22 mouse cellular contexts compared by ENCODE assay signal in the genomic region with DNA sequence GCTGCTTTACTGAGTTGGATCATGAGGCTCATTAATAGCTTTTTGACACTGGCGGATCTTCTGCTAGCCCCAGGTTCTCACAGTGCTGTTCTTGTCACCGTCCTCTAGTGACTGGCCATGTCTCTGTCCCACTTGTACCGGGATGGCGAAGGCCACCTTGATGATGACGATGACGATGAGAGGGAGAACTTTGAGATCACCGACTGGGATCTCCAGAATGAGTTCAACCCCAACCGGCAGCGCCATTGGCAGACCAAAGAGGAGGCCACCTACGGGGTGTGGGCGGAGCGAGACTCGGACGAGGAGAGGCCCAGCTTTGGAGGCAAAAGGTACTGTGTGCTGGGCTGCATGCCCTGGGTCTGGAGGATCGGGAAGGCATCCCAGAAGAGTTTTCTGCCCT. TPM values are rescaled to one million over a fixed set of nuclear protein-coding genes. Genes with fewer than 3 reads are reported as not detected.
A peak's percentile ranks its signal among the peaks of the same experiment; 100 is the strongest.
DNase-seq lines count a peak whose midpoint lies in the region; ATAC-seq lines count a peak whose summit lies in the region.
"Had no signal": no experiment of that assay in that cellular context is flagged by ENCODE, and none has a peak within 500 bp of the region (broad histone marks: within the 10 kb centered on the region; RNA-seq: fewer than 3 reads in every experiment).

No protein-coding gene starts in this region.

- H3K9me3 ChIP-seq in forebrain, embryonic 13.5 days (replicated peaks) = no peaks in the 10 kb centered on the region
- H3K9me3 ChIP-seq in forebrain, embryonic 11.5 days (ENCODE audit: control insufficient read depth, low read length) = no peaks in the 10 kb centered on the region
- H3K9me3 ChIP-seq in midbrain, embryonic 10.5 days (replicated peaks) = no peaks in the 10 kb centered on the region
- H3K9me3 ChIP-seq in midbrain, embryonic 14.5 days (ENCODE audit: control insufficient read depth, low read length) = no peaks in the 10 kb centered on the region
- no peaks in the 10 kb centered on the region for H3K9me3 ChIP-seq in neural tube, embryonic 13.5 days
- H3K9me3 ChIP-seq in neural tube, embryonic 15.5 days (replicated peaks) = no peaks in the 10 kb centered on the region
- H3K9me3 ChIP-seq in heart, embryonic 12.5 days (replicated peaks) = no peaks in the 10 kb centered on the region
- H3K9me3 ChIP-seq: forebrain, embryonic 15.5 days; heart, embryonic 10.5 days; heart, embryonic 15.5 days; hindbrain, embryonic 10.5 days had no signal

- H3K36me3 ChIP-seq in forebrain, embryonic 13.5 days (ENCODE audit: poor library complexity, severe bottlenecking) = peaks cover 54% of the 10 kb centered on the region
- peaks cover 17% of the 10 kb centered on the region for H3K36me3 ChIP-seq in forebrain, embryonic 11.5 days (ENCODE audit: control insufficient read depth, insufficient read depth, low read length)
- peaks cover 56% of the 10 kb centered on the region for H3K36me3 ChIP-seq in midbrain, embryonic 10.5 days
- H3K36me3 ChIP-seq in midbrain, embryonic 14.5 days (ENCODE audit: control insufficient read depth, insufficient read depth, low read length) = peaks cover 49% of the 10 kb centered on the region
- peaks cover 51% of the 10 kb centered on the region for H3K36me3 ChIP-seq in neural tube, embryonic 13.5 days
- H3K36me3 ChIP-seq in neural tube, embryonic 15.5 days = peaks cover 46% of the 10 kb centered on the region
- H3K36me3 ChIP-seq in heart, embryonic 12.5 days = peaks cover 54% of the 10 kb centered on the region

- no peak for ATAC-seq in forebrain, embryonic 13.5 days
- no peak for ATAC-seq in forebrain, embryonic 11.5 days (replicated peaks; ENCODE audit: low FRiP score)
- ATAC-seq in midbrain, embryonic 14.5 days (ENCODE audit: low FRiP score, low TSS enrichment) = no peak
- no peak for ATAC-seq in neural tube, embryonic 13.5 days (ENCODE audit: low read depth)
- ATAC-seq in neural tube, embryonic 15.5 days (ENCODE audit: low FRiP score) = no peak
- no peak for ATAC-seq in heart, embryonic 12.5 days (ENCODE audit: insufficient number of reproducible peaks, low FRiP score)
- ATAC-seq: CD4-positive, CD25-positive, alpha-beta regulatory T cell, adult 4 months; forebrain, embryonic 15.5 days had no signal

- no peak overlapping the region for H3K27ac ChIP-seq in forebrain, embryonic 13.5 days
- no peak overlapping the region for H3K27ac ChIP-seq in forebrain, embryonic 11.5 days (ENCODE audit: low read depth, low read length)
- no peak overlapping the region for H3K27ac ChIP-seq in midbrain, embryonic 10.5 days (replicated peaks)
- H3K27ac ChIP-seq in midbrain, embryonic 14.5 days (replicated peaks; ENCODE audit: low read depth, low read length) = no peak overlapping the region
- H3K27ac ChIP-seq in neural tube, embryonic 13.5 days (replicated peaks) = no peak overlapping the region
- H3K27ac ChIP-seq in neural tube, embryonic 15.5 days (replicated peaks) = no peak overlapping the region
- no peak overlapping the region for H3K27ac ChIP-seq in heart, embryonic 12.5 days (ENCODE audit: poor library complexity, severe bottlenecking)
- H3K27ac ChIP-seq: forebrain, embryonic 15.5 days; heart, embryonic 10.5 days; heart, embryonic 15.5 days; hindbrain, embryonic 10.5 days; hindbrain, embryonic 14.5 days had no signal

- H3K27me3 ChIP-seq in forebrain, embryonic 13.5 days = no peaks in the 10 kb centered on the region
- no peaks in the 10 kb centered on the region for H3K27me3 ChIP-seq in forebrain, embryonic 11.5 days (ENCODE audit: control insufficient read depth, insufficient read depth, low read length)
- no peaks in the 10 kb centered on the region for H3K27me3 ChIP-seq in midbrain, embryonic 10.5 days (ENCODE audit: low read depth, poor library complexity, severe bottlenecking)
- H3K27me3 ChIP-seq in midbrain, embryonic 14.5 days (ENCODE audit: control insufficient read depth, insufficient read depth, low read length) = no peaks in the 10 kb centered on the region
- no peaks in the 10 kb centered on the region for H3K27me3 ChIP-seq in neural tube, embryonic 13.5 days
- no peaks in the 10 kb centered on the region for H3K27me3 ChIP-seq in neural tube, embryonic 15.5 days (replicated peaks)
- H3K27me3 ChIP-seq in heart, embryonic 12.5 days (replicated peaks) = no peaks in the 10 kb centered on the region
- H3K27me3 ChIP-seq: forebrain, embryonic 15.5 days; heart, embryonic 15.5 days had no signal

- H3K4me1 ChIP-seq in forebrain, embryonic 13.5 days = peaks cover 21% of the 10 kb centered on the region
- H3K4me1 ChIP-seq in forebrain, embryonic 11.5 days (replicated peaks; ENCODE audit: control insufficient read depth, insufficient read depth, low read length) = peaks cover 7% of the 10 kb centered on the region; the same call in 1 of the 2 replicates
- peaks cover 32% of the 10 kb centered on the region for H3K4me1 ChIP-seq in midbrain, embryonic 10.5 days
- peaks cover 12% of the 10 kb centered on the region for H3K4me1 ChIP-seq in midbrain, embryonic 14.5 days (ENCODE audit: control insufficient read depth, insufficient read depth, low read length)
- H3K4me1 ChIP-seq in neural tube, embryonic 13.5 days (replicated peaks) = peaks cover 25% of the 10 kb centered on the region
- H3K4me1 ChIP-seq in neural tube, embryonic 15.5 days = peaks cover 30% of the 10 kb centered on the region
- peaks cover 23% of the 10 kb centered on the region for H3K4me1 ChIP-seq in heart, embryonic 12.5 days (replicated peaks)

- H3K4me2 ChIP-seq in forebrain, embryonic 13.5 days = peak overlapping the region; percentile 78; the same call in 1 of the 2 replicates
- no peak overlapping the region for H3K4me2 ChIP-seq in forebrain, embryonic 11.5 days (ENCODE audit: low read depth, low read length, severe bottlenecking)
- no peak overlapping the region for H3K4me2 ChIP-seq in midbrain, embryonic 14.5 days (ENCODE audit: low read length)
- no peak overlapping the region for H3K4me2 ChIP-seq in neural tube, embryonic 13.5 days
- no peak overlapping the region for H3K4me2 ChIP-seq in neural tube, embryonic 15.5 days
- H3K4me2 ChIP-seq in heart, embryonic 12.5 days = no peak overlapping the region

- no peak overlapping the region for H3K9ac ChIP-seq in forebrain, embryonic 13.5 days
- H3K9ac ChIP-seq in forebrain, embryonic 11.5 days (ENCODE audit: low read length) = no peak overlapping the region
- no peak overlapping the region for H3K9ac ChIP-seq in midbrain, embryonic 14.5 days (replicated peaks; ENCODE audit: low read length)
- H3K9ac ChIP-seq in neural tube, embryonic 13.5 days = 0 out of 2 replicates have a peak overlapping the region, but pooled peaks have one; percentile 3
- H3K9ac ChIP-seq in neural tube, embryonic 15.5 days (replicated peaks) = no peak overlapping the region
- no peak overlapping the region for H3K9ac ChIP-seq in heart, embryonic 12.5 days
- H3K9ac ChIP-seq: forebrain, embryonic 15.5 days; heart, embryonic 15.5 days had no signal

- H3K4me3 ChIP-seq in forebrain, embryonic 13.5 days = no peak overlapping the region
- no peak overlapping the region for H3K4me3 ChIP-seq in forebrain, embryonic 11.5 days (ENCODE audit: low read depth, low read length)
- 0 out of 2 replicates have a peak overlapping the region, but pooled peaks have one; percentile 100 for H3K4me3 ChIP-seq in midbrain, embryonic 10.5 days
- no peak overlapping the region for H3K4me3 ChIP-seq in midbrain, embryonic 14.5 days (replicated peaks; ENCODE audit: low read depth, low read length)
- H3K4me3 ChIP-seq in neural tube, embryonic 13.5 days = no peak overlapping the region
- no peak overlapping the region for H3K4me3 ChIP-seq in neural tube, embryonic 15.5 days (replicated peaks)
- H3K4me3 ChIP-seq in heart, embryonic 12.5 days = no peak overlapping the region

- WGBS in forebrain, embryonic 13.5 days = 91% methylated on average over 15 of the region's 15 CpGs
- 93% methylated on average over 15 of the region's 15 CpGs for WGBS in forebrain, embryonic 11.5 days
- WGBS in midbrain, embryonic 10.5 days = 93% methylated on average over 15 of the region's 15 CpGs
- WGBS in midbrain, embryonic 14.5 days = 90% methylated on average over 15 of the region's 15 CpGs
- 92% methylated on average over 15 of the region's 15 CpGs for WGBS in neural tube, embryonic 13.5 days
- WGBS in neural tube, embryonic 15.5 days = 92% methylated on average over 15 of the region's 15 CpGs
- WGBS in heart, embryonic 12.5 days = 92% methylated on average over 15 of the region's 15 CpGs

- no peak for DNase-seq in forebrain, embryonic 11.5 days (ENCODE audit: low spot score)
- no peak for DNase-seq in midbrain, embryonic 10.5 days (ENCODE audit: low spot score)
- DNase-seq in midbrain, embryonic 14.5 days = no peak
- DNase-seq: adrenal gland, postnatal 10 days; B cell, adult 2 months; cerebellum, adult 18-20 months; cerebellum, adult 9-11 months; cerebellum, postnatal 36 days; gastrocnemius, postnatal 36 days; heart, adult 18-20 months; heart, postnatal 14 days had no signal

RNA-seq across cellular contexts. Expression of a gene that starts 1.7 kb away (rescaled TPM):
- polyA plus RNA-seq in forebrain, embryonic 13.5 days (2015; fragmentation: Nextera tagmentation; extraction: Ambion mirVana) = 29.9 and 35.7 TPM in 2 replicates
- 32.5 and 33.7 TPM in 2 replicates for polyA plus RNA-seq in forebrain, embryonic 11.5 days (2014; fragmentation: Nextera tagmentation; extraction: Ambion mirVana)
- 43.0 and 47.6 TPM in 2 replicates for polyA plus RNA-seq in midbrain, embryonic 10.5 days (2016; fragmentation: Nextera tagmentation; extraction: Ambion mirVana)
- 29.1 and 29.9 TPM in 2 replicates for polyA plus RNA-seq in midbrain, embryonic 14.5 days (2014; fragmentation: Nextera tagmentation; extraction: Ambion mirVana)
- 29.7 and 34.2 TPM in 2 replicates for polyA plus RNA-seq in neural tube, embryonic 13.5 days (2015; fragmentation: Nextera tagmentation; extraction: Ambion mirVana)
- 29.7 and 31.0 TPM in 2 replicates for polyA plus RNA-seq in neural tube, embryonic 15.5 days (2015; fragmentation: Nextera tagmentation; extraction: Ambion mirVana)
- 21.6 and 22.3 TPM in 2 replicates for polyA plus RNA-seq in heart, embryonic 12.5 days (2016; fragmentation: Nextera tagmentation; extraction: Ambion mirVana)

RNA-seq across cellular contexts. Expression of a gene that starts 15.0 kb away (rescaled TPM):
- 47.3 and 57.6 TPM in 2 replicates for polyA plus RNA-seq in forebrain, embryonic 13.5 days (2015; fragmentation: Nextera tagmentation; extraction: Ambion mirVana)
- 46.1 and 52.2 TPM in 2 replicates for polyA plus RNA-seq in forebrain, embryonic 11.5 days (2014; fragmentation: Nextera tagmentation; extraction: Ambion mirVana)
- polyA plus RNA-seq in midbrain, embryonic 10.5 days (2016; fragmentation: Nextera tagmentation; extraction: Ambion mirVana) = 48.7 and 51.0 TPM in 2 replicates
- 52.4 and 68.6 TPM in 2 replicates for polyA plus RNA-seq in midbrain, embryonic 14.5 days (2014; fragmentation: Nextera tagmentation; extraction: Ambion mirVana)
- polyA plus RNA-seq in neural tube, embryonic 13.5 days (2015; fragmentation: Nextera tagmentation; extraction: Ambion mirVana) = 53.9 and 54.4 TPM in 2 replicates
- polyA plus RNA-seq in neural tube, embryonic 15.5 days (2015; fragmentation: Nextera tagmentation; extraction: Ambion mirVana) = 57.5 and 61.9 TPM in 2 replicates
- polyA plus RNA-seq in heart, embryonic 12.5 days (2016; fragmentation: Nextera tagmentation; extraction: Ambion mirVana) = 23.8 and 25.2 TPM in 2 replicates

RNA-seq across cellular contexts. Expression of a gene that starts 15.0 kb away (rescaled TPM):
- polyA plus RNA-seq in forebrain, embryonic 13.5 days (2015; fragmentation: Nextera tagmentation; extraction: Ambion mirVana) = 28.9 and 33.0 TPM in 2 replicates
- 32.9 and 35.4 TPM in 2 replicates for polyA plus RNA-seq in forebrain, embryonic 11.5 days (2014; fragmentation: Nextera tagmentation; extraction: Ambion mirVana)
- polyA plus RNA-seq in midbrain, embryonic 10.5 days (2016; fragmentation: Nextera tagmentation; extraction: Ambion mirVana) = 35.9 and 43.0 TPM in 2 replicates
- 42.0 and 47.4 TPM in 2 replicates for polyA plus RNA-seq in midbrain, embryonic 14.5 days (2014; fragmentation: Nextera tagmentation; extraction: Ambion mirVana)
- polyA plus RNA-seq in neural tube, embryonic 13.5 days (2015; fragmentation: Nextera tagmentation; extraction: Ambion mirVana) = 37.6 and 37.8 TPM in 2 replicates
- polyA plus RNA-seq in neural tube, embryonic 15.5 days (2015; fragmentation: Nextera tagmentation; extraction: Ambion mirVana) = 37.4 and 38.2 TPM in 2 replicates
- polyA plus RNA-seq in heart, embryonic 12.5 days (2016; fragmentation: Nextera tagmentation; extraction: Ambion mirVana) = 19.0 and 20.2 TPM in 2 replicates

RNA-seq across cellular contexts. Expression of a gene that starts 28.0 kb away (rescaled TPM):
- 0.18 and 0.23 TPM in 2 replicates for polyA plus RNA-seq in forebrain, embryonic 13.5 days (2015; fragmentation: Nextera tagmentation; extraction: Ambion mirVana)
- polyA plus RNA-seq in forebrain, embryonic 11.5 days (2014; fragmentation: Nextera tagmentation; extraction: Ambion mirVana) = 0.29 TPM in 1 of 2 replicates, not detected in the other
- 0.26 and 0.34 TPM in 2 replicates for polyA plus RNA-seq in midbrain, embryonic 10.5 days (2016; fragmentation: Nextera tagmentation; extraction: Ambion mirVana)
- polyA plus RNA-seq in midbrain, embryonic 14.5 days (2014; fragmentation: Nextera tagmentation; extraction: Ambion mirVana) = 0.12 and 0.26 TPM in 2 replicates
- polyA plus RNA-seq in neural tube, embryonic 13.5 days (2015; fragmentation: Nextera tagmentation; extraction: Ambion mirVana) = 0.08 and 0.26 TPM in 2 replicates
- 0.13 and 0.22 TPM in 2 replicates for polyA plus RNA-seq in neural tube, embryonic 15.5 days (2015; fragmentation: Nextera tagmentation; extraction: Ambion mirVana)
- 0.10 and 0.24 TPM in 2 replicates for polyA plus RNA-seq in heart, embryonic 12.5 days (2016; fragmentation: Nextera tagmentation; extraction: Ambion mirVana)
- polyA plus RNA-seq: brain, embryonic 14.5 days had no signal

RNA-seq across cellular contexts. Expression of a gene that starts 51.4 kb away (rescaled TPM):
- polyA plus RNA-seq in forebrain, embryonic 13.5 days (2015; fragmentation: Nextera tagmentation; extraction: Ambion mirVana) = 28.4 and 29.8 TPM in 2 replicates
- 30.9 and 34.3 TPM in 2 replicates for polyA plus RNA-seq in forebrain, embryonic 11.5 days (2014; fragmentation: Nextera tagmentation; extraction: Ambion mirVana)
- polyA plus RNA-seq in midbrain, embryonic 10.5 days (2016; fragmentation: Nextera tagmentation; extraction: Ambion mirVana) = 35.9 and 37.0 TPM in 2 replicates
- polyA plus RNA-seq in midbrain, embryonic 14.5 days (2014; fragmentation: Nextera tagmentation; extraction: Ambion mirVana) = 24.7 and 26.4 TPM in 2 replicates
- 28.9 and 29.5 TPM in 2 replicates for polyA plus RNA-seq in neural tube, embryonic 13.5 days (2015; fragmentation: Nextera tagmentation; extraction: Ambion mirVana)
- polyA plus RNA-seq in neural tube, embryonic 15.5 days (2015; fragmentation: Nextera tagmentation; extraction: Ambion mirVana) = 31.4 and 40.2 TPM in 2 replicates
- 34.4 and 36.4 TPM in 2 replicates for polyA plus RNA-seq in heart, embryonic 12.5 days (2016; fragmentation: Nextera tagmentation; extraction: Ambion mirVana)
